21 mouse cellular contexts compared by ENCODE assay signal in the genomic region with DNA sequence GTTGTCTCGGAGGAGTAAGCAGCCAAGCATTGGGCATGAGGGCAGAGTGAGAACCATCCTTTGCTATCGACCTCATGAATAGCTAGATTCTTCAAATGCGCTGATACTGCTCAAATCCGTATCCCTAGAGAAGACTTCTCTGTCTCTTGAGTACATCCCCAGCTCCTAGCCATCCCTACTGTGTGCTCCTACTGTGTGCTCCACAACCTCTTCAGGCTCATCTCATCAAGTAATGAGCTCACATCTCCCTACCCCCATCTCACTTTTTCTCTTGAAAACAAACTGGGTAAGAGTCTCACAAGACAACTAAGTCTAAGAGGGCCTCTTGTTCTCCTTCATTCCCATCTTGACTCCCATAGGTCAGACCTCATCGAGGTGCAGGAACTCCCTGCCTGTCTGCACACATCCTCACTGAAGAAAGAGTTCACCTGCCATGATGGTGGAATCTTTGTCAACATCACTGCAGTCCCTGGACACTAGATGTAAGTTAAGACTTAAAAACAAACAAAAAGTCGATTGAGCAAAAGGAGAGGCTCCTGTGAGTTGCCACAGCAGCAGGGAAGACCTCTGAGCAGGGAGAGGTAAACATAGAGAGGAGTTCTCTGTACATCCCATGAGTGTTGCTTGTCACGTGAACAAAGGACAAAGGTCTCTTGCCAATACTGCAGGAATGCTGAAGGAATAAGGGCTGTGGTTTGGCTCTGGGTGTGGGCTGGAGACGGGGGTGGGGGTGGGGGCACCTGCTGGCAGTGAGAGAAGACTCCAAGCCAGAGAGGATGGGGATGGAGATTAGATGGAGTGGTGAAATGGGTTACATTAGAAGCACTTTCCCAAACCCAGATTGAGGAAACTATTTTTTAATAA. TPM values are rescaled to one million over a fixed set of nuclear protein-coding genes. Genes with fewer than 3 reads are reported as not detected.
A peak's percentile ranks its signal among the peaks of the same experiment; 100 is the strongest.
DNase-seq lines count a peak whose midpoint lies in the region; ATAC-seq and TF ChIP-seq lines count a peak whose summit lies in the region.
"Had no signal": no experiment of that assay in that cellular context is flagged by ENCODE, and none has a peak within 500 bp of the region (broad histone marks: within the 10 kb centered on the region; RNA-seq: fewer than 3 reads in every experiment).

No protein-coding gene starts in this region.

- no peaks in the 10 kb centered on the region for H3K79me2 ChIP-seq in MEL (ENCODE audit: control insufficient read depth, insufficient read depth, low read length, poor library complexity)

- H3K36me3 ChIP-seq in heart, embryonic 13.5 days, result no peaks in the 10 kb centered on the region
- peaks cover 0 to 16% of the 10 kb centered on the region in 2 experiments; a peak in 2 of 4 replicates for H3K36me3 ChIP-seq in MEL (ENCODE audit: control insufficient read depth in 1 of 2, insufficient read depth in 2 of 2, low read length in 2 of 2)
- no peaks in the 10 kb centered on the region for H3K36me3 ChIP-seq in intestine, embryonic 16.5 days (ENCODE audit: control insufficient read depth, insufficient read depth, low read length)
- H3K36me3 ChIP-seq in forebrain, embryonic 14.5 days (ENCODE audit: control insufficient read depth, insufficient read depth, low read length), result no peaks in the 10 kb centered on the region
- H3K36me3 ChIP-seq: embryonic facial prominence, embryonic 13.5 days; hindbrain, embryonic 13.5 days had no signal

- DNase-seq in heart, postnatal 25 days (ENCODE audit: low spot score), result no peak
- no peak for DNase-seq in MEL (ENCODE audit: low read depth, low spot score)
- no peak for DNase-seq in left cerebral cortex, postnatal 36 days (ENCODE audit: low spot score in 2 of 2)
- DNase-seq in forebrain, embryonic 14.5 days (ENCODE audit: low spot score), result no peak
- DNase-seq in thymus, postnatal 25 days, result no peak
- DNase-seq: adrenal gland, adult 2 months; adrenal gland, postnatal 25 days; cerebellum, adult 18-20 months; cerebellum, adult 9-11 months; cerebellum, postnatal 36 days; gastrocnemius, postnatal 36 days; heart, adult 18-20 months had no signal

- TF ChIP-seq EP300 in MEL (IDR thresholded peaks at IDR 0.05; ENCODE audit: low read depth in 1 of 2, low read length in 2 of 2), result no peak

- TF ChIP-seq RAD21 in MEL (IDR thresholded peaks at IDR 0.05; ENCODE audit: low read depth, low read length), result no peak

- no peak for ATAC-seq in heart, embryonic 13.5 days (ENCODE audit: extremely low read depth, insufficient number of reproducible peaks, low FRiP score, low TSS enrichment)
- ATAC-seq in intestine, embryonic 16.5 days, result peak; percentile 91
- ATAC-seq in forebrain, embryonic 14.5 days, result no peak
- ATAC-seq: forebrain, embryonic 13.5 days; hindbrain, postnatal 0 days; Patski had no signal

- H3K4me3 ChIP-seq in heart, embryonic 13.5 days, result no peak overlapping the region
- no peak overlapping the region for H3K4me3 ChIP-seq in MEL (ENCODE audit: control insufficient read depth in 1 of 2, insufficient read depth in 1 of 2, low read depth in 2 of 2, low read length in 2 of 2)
- H3K4me3 ChIP-seq in intestine, embryonic 16.5 days (ENCODE audit: low read length), result no peak overlapping the region
- H3K4me3 ChIP-seq in forebrain, embryonic 14.5 days (ENCODE audit: low read depth, low read length), result no peak overlapping the region
- H3K4me3 ChIP-seq: embryonic facial prominence, embryonic 13.5 days; forebrain, embryonic 13.5 days; hindbrain, embryonic 13.5 days had no signal

- WGBS in heart, embryonic 13.5 days, result 79% methylated on average over 8 of the region's 8 CpGs
- WGBS in intestine, embryonic 16.5 days, result 63% methylated on average over 8 of the region's 8 CpGs
- WGBS in forebrain, embryonic 14.5 days, result 82% methylated on average over 8 of the region's 8 CpGs

- no peak overlapping the region for H3K27ac ChIP-seq in heart, embryonic 13.5 days (replicated peaks)
- H3K27ac ChIP-seq in MEL (ENCODE audit: control insufficient read depth, low read depth, low read length), result no peak overlapping the region
- H3K27ac ChIP-seq in intestine, embryonic 16.5 days (ENCODE audit: low read length), result no peak overlapping the region
- H3K27ac ChIP-seq in forebrain, embryonic 14.5 days (ENCODE audit: low read depth, low read length), result no peak overlapping the region
- H3K27ac ChIP-seq: embryonic facial prominence, embryonic 13.5 days; forebrain, embryonic 13.5 days; hindbrain, embryonic 13.5 days; hindbrain, postnatal 0 days had no signal

- H3K4me2 ChIP-seq in heart, embryonic 13.5 days, result no peak overlapping the region
- H3K4me2 ChIP-seq in intestine, embryonic 16.5 days (ENCODE audit: low read depth, low read length), result no peak overlapping the region
- H3K4me2 ChIP-seq in forebrain, embryonic 14.5 days (ENCODE audit: low read length), result no peak overlapping the region
- H3K4me2 ChIP-seq: embryonic facial prominence, embryonic 13.5 days; forebrain, embryonic 13.5 days; heart, embryonic 11.5 days; hindbrain, embryonic 13.5 days had no signal

- no peaks in the 10 kb centered on the region for H3K9me3 ChIP-seq in heart, embryonic 13.5 days
- no peaks in the 10 kb centered on the region for H3K9me3 ChIP-seq in MEL (replicated peaks; ENCODE audit: insufficient read depth, low read length)
- H3K9me3 ChIP-seq in intestine, embryonic 16.5 days (ENCODE audit: control insufficient read depth, low read length), result no peaks in the 10 kb centered on the region
- H3K9me3 ChIP-seq in forebrain, embryonic 14.5 days (replicated peaks; ENCODE audit: control insufficient read depth, low read length), result no peaks in the 10 kb centered on the region
- H3K9me3 ChIP-seq: embryonic facial prominence, embryonic 13.5 days; forebrain, embryonic 13.5 days; G1E; hindbrain, embryonic 13.5 days had no signal

- TF ChIP-seq POLR2A in MEL (IDR thresholded peaks at IDR 0.05; ENCODE audit: control insufficient read depth in 1 of 2, insufficient read depth in 1 of 2, low read depth in 1 of 2, low read length in 2 of 2, poor library complexity in 1 of 2), result no peak

- no peaks in the 10 kb centered on the region for H3K27me3 ChIP-seq in heart, embryonic 13.5 days (replicated peaks)
- H3K27me3 ChIP-seq in MEL (ENCODE audit: control insufficient read depth in 1 of 2, insufficient read depth in 2 of 2, low read length in 2 of 2), result no peaks in the 10 kb centered on the region
- H3K27me3 ChIP-seq in intestine, embryonic 16.5 days (replicated peaks; ENCODE audit: control insufficient read depth, insufficient read depth, low read length), result no peaks in the 10 kb centered on the region
- no peaks in the 10 kb centered on the region for H3K27me3 ChIP-seq in forebrain, embryonic 14.5 days (replicated peaks; ENCODE audit: control insufficient read depth, insufficient read depth, low read length)
- H3K27me3 ChIP-seq: embryonic facial prominence, embryonic 13.5 days; forebrain, embryonic 13.5 days; hindbrain, embryonic 13.5 days had no signal

- intact Hi-C loops in heart, postnatal 25 days (cut with DNase I), result no loop called here
- intact Hi-C loops in left cerebral cortex, postnatal 36 days (cut with DNase I), result no loop called here

- no peak for TF ChIP-seq CTCF in MEL (IDR thresholded peaks at IDR 0.05 in 2 of 3, conservative IDR thresholded peaks at IDR 0.05 in 1 of 3; ENCODE audit: control insufficient read depth in 1 of 3, insufficient read depth in 1 of 3, low read depth in 2 of 3, low read length in 3 of 3, poor library complexity in 1 of 3, severe bottlenecking in 1 of 3)

- H3K9ac ChIP-seq in heart, embryonic 13.5 days, result 0 out of 2 replicates have a peak overlapping the region, but pooled peaks have one; percentile 28
- no peak overlapping the region for H3K9ac ChIP-seq in MEL (ENCODE audit: control insufficient read depth, low read depth, low read length, poor library complexity, severe bottlenecking)
- H3K9ac ChIP-seq in intestine, embryonic 16.5 days (ENCODE audit: low read depth, low read length), result no peak overlapping the region
- H3K9ac ChIP-seq in forebrain, embryonic 14.5 days (ENCODE audit: low read length), result no peak overlapping the region
- H3K9ac ChIP-seq: embryonic facial prominence, embryonic 13.5 days; forebrain, embryonic 13.5 days; hindbrain, embryonic 13.5 days had no signal

- H3K4me1 ChIP-seq in heart, embryonic 13.5 days, result peaks cover 43% of the 10 kb centered on the region
- peaks cover 8 to 9% of the 10 kb centered on the region in 2 experiments for H3K4me1 ChIP-seq in MEL (ENCODE audit: control insufficient read depth in 1 of 2, insufficient read depth in 2 of 2, low read length in 2 of 2)
- H3K4me1 ChIP-seq in intestine, embryonic 16.5 days (ENCODE audit: control insufficient read depth, insufficient read depth, low read length), result no peaks in the 10 kb centered on the region
- 0 out of 2 replicates have a peak, but pooled peaks cover 2% of the 10 kb centered on the region for H3K4me1 ChIP-seq in forebrain, embryonic 14.5 days (ENCODE audit: control insufficient read depth, insufficient read depth, low read length)
- H3K4me1 ChIP-seq: embryonic facial prominence, embryonic 13.5 days; hindbrain, embryonic 13.5 days had no signal

TF ChIP-seq in MEL, 35 proteins besides CTCF, POLR2A, EP300 and RAD21:
- TF ChIP-seq USF1 (IDR thresholded peaks at IDR 0.05; ENCODE audit: low read depth, low read length), result peak; percentile 51; the same call in 1 of the 2 replicates
- peak; percentile 79 for TF ChIP-seq ZKSCAN1 (IDR thresholded peaks at IDR 0.05; ENCODE audit: low read depth, low read length)
- TF ChIP-seq MYC (IDR thresholded peaks at IDR 0.05; ENCODE audit: low read depth, low read length), result no peak

RNA-seq across cellular contexts. Expression of gene Fam122a, which starts 9.5 kb away (rescaled TPM):
- 41.1 TPM in 2 replicates for polyA plus RNA-seq in heart, embryonic 13.5 days (2015; fragmentation: Nextera tagmentation; extraction: Ambion mirVana)
- 10 to 100 TPM; 19.9 to 20.9 TPM for total RNA-seq in heart, postnatal 25 days (2021)
- total RNA-seq in MEL (2012; rRNA removed), result 3.9 and 4.5 TPM in 2 replicates
- polyA plus RNA-seq in MEL (2012; ENCODE audit: insufficient read depth in 1 of 2, insufficient read length in 2 of 2, low read depth in 1 of 2, low replicate concordance in 2 of 2, missing spikeins in 1 of 2), result 10 to 100 TPM in 1 of 2 experiments, not detected in 1; 38.4 TPM
- polyA plus RNA-seq in intestine, embryonic 16.5 days (2015; fragmentation: Nextera tagmentation; extraction: Ambion mirVana), result 35.2 and 37.5 TPM in 2 replicates
- total RNA-seq in left cerebral cortex, postnatal 36 days (2021), result 10 to 100 TPM; 30.8 to 32.3 TPM
- 41.3 and 48.2 TPM in 2 replicates for polyA plus RNA-seq in forebrain, embryonic 14.5 days (2014; fragmentation: Nextera tagmentation; extraction: Ambion mirVana)
